Mouse (Mus musculus) spleen, postnatal 14 days (tissue): Measurements from ENCODE around the gene Gp1bb.

Experiments used
- DNase-seq, 2 experiments: peaks; one replicate each; pipeline ENCODE4 v3.0.0; 2021 to 2022; ENCODE audit warnings: low spot score in 2 of 2

Gene Gp1bb

GRCm38 (mm10) chr16:18622019-18622418 is at the start of gene Gp1bb:
Gp1bb (minus strand) TSS chr16:18622403.
- no peak for DNase-seq

GRCm38 (mm10) chr16:18669914-18670313 is 47.7 kb upstream of the Gp1bb start:
- no peak for DNase-seq

GRCm38 (mm10) chr16:18658597-18658996 is 36.4 kb upstream of the Gp1bb start:
- DNase-seq = no peak

GRCm38 (mm10) chr16:18655372-18656098 is 33.3 kb upstream of the Gp1bb start:
- no peak for DNase-seq

- no peak for DNase-seq
Measured at GRCm38 (mm10) chr16:18653290-18654160, 31.3 kb upstream of the Gp1bb start.

- DNase-seq = no peak
Measured at GRCm38 (mm10) chr16:18649126-18649525, 26.9 kb upstream of the Gp1bb start.

- no peak for DNase-seq
Measured at GRCm38 (mm10) chr16:18645329-18645728, 23.1 kb upstream of the Gp1bb start.

- DNase-seq = no peak
Measured at GRCm38 (mm10) chr16:18644485-18644884, 22.3 kb upstream of the Gp1bb start.

- no peak for DNase-seq
Measured at GRCm38 (mm10) chr16:18643406-18643998, 21.3 kb upstream of the Gp1bb start.

- no peak for DNase-seq
Measured at GRCm38 (mm10) chr16:18642897-18643296, 20.7 kb upstream of the Gp1bb start.

- DNase-seq = no peak
Measured at GRCm38 (mm10) chr16:18642291-18642690, 20.1 kb upstream of the Gp1bb start.

- DNase-seq = no peak
Measured at GRCm38 (mm10) chr16:18639382-18639929, 17.3 kb upstream of the Gp1bb start.

GRCm38 (mm10) chr16:18638396-18638795 is 16.2 kb upstream of the Gp1bb start:
- DNase-seq = no peak

GRCm38 (mm10) chr16:18636804-18637203 is 14.6 kb upstream of the Gp1bb start:
- DNase-seq = no peak

- no peak for DNase-seq
Measured at GRCm38 (mm10) chr16:18636401-18636800, 14.2 kb upstream of the Gp1bb start.

GRCm38 (mm10) chr16:18633333-18633732 is 11.1 kb upstream of the Gp1bb start:
- no peak for DNase-seq

GRCm38 (mm10) chr16:18632816-18633215 is 10.6 kb upstream of the Gp1bb start:
- DNase-seq = no peak

GRCm38 (mm10) chr16:18632059-18632458 is 9.9 kb upstream of the Gp1bb start:
- DNase-seq = no peak

GRCm38 (mm10) chr16:18631141-18631540 is 8.9 kb upstream of the Gp1bb start:
- no peak for DNase-seq

- DNase-seq = no peak
Measured at GRCm38 (mm10) chr16:18630291-18630690, 8.1 kb upstream of the Gp1bb start.

- DNase-seq = no peak
Measured at GRCm38 (mm10) chr16:18629390-18630231, 7.4 kb upstream of the Gp1bb start, which contains the start of gene Sept5. Sept5 (minus strand) TSS chr16:18629954.
